Mouse (Mus musculus) liver, embryonic 14.5 days (tissue): ENCODE data around the gene Brd3. TPM values are rescaled to one million over a fixed set of nuclear protein-coding genes. Genes with fewer than 3 reads are reported as not detected.
A peak's percentile ranks its signal among the peaks of the same experiment; 100 is the strongest.

Source experiments
- ATAC-seq: fragments of 200-750 bp; cut with Nextera tagmentation; 2 replicates; pipeline ENCODE4 v1.8.0; 2017; ENCODE audit warnings: moderate number of reproducible peaks, mild to moderate bottlenecking, moderate library complexity; ENCODE audit not compliant: insufficient read depth
- DNase-seq, 3 experiments: peaks; one replicate each; pipeline ENCODE4 v3.0.0-alpha.2; 2012 to 2013; ENCODE audit warnings: low read depth in 3 of 3, low spot score in 3 of 3
- H3K27ac ChIP-seq: fragments of 300-500 bp; sonication (generic); 2 replicates; pipeline ENCODE4 v1.5.1; 2014; ENCODE audit warnings: moderate library complexity, mild to moderate bottlenecking, control low read depth, inconsistent platforms
- H3K27me3 ChIP-seq: fragments of 300-500 bp; sonication (generic); 2 replicates; pipeline ENCODE4 v1.6.1; 2014; ENCODE audit warnings: mild to moderate bottlenecking, low read length, moderate library complexity; ENCODE audit not compliant: control insufficient read depth, insufficient read depth
- H3K36me3 ChIP-seq: fragments of 300-500 bp; sonication (generic); replicated peaks from 2 replicates; pipeline ENCODE4 v1.6.1; 2014; ENCODE audit warnings: low read depth; ENCODE audit not compliant: control insufficient read depth, insufficient read depth
- H3K4me1 ChIP-seq, 2 experiments: fragments of 200-500 bp in 1 of 2; fragments of 300-500 bp in 1 of 2; sonication (generic) in 1 of 2; replicated peaks; 2 replicates each; pipeline ENCODE4 v1.6.1; 2012 to 2014; ENCODE audit warnings: antibody characterized with exemption in 1 of 2, inconsistent platforms in 1 of 2, low read length in 1 of 2; ENCODE audit not compliant: control insufficient read depth in 2 of 2, insufficient read depth in 2 of 2
- H3K4me2 ChIP-seq: fragments of 300-500 bp; sonication (generic); 2 replicates; pipeline ENCODE4 v1.6.1; 2014; ENCODE audit warnings: low read depth, mild to moderate bottlenecking, control low read depth, moderate library complexity
- H3K4me3 ChIP-seq, 2 experiments: fragments of 200-500 bp in 1 of 2; fragments of 300-500 bp in 1 of 2; sonication (generic) in 1 of 2; 2 replicates each; pipeline ENCODE4 v1.5.1; 2012 to 2014; ENCODE audit warnings: low read depth in 2 of 2, low read length in 2 of 2, mild to moderate bottlenecking in 2 of 2, control low read depth in 1 of 2, inconsistent platforms in 1 of 2, moderate library complexity in 1 of 2; ENCODE audit not compliant: insufficient read depth in 1 of 2
- H3K9ac ChIP-seq: fragments of 300-500 bp; sonication (generic); replicated peaks from 2 replicates; pipeline ENCODE4 v1.6.1; 2014; ENCODE audit warnings: mild to moderate bottlenecking, control low read depth, moderate library complexity
- H3K9me3 ChIP-seq: fragments of 300-500 bp; sonication (generic); 2 replicates; pipeline ENCODE4 v1.6.1; 2016; ENCODE audit warnings: low read length, mixed read lengths; ENCODE audit not compliant: control insufficient read depth
- CTCF ChIP-seq: IDR thresholded peaks from 2 replicates; pipeline ENCODE4 v1.5.1; 2016; ENCODE audit warnings: antibody characterized with exemption, low read depth, control low read depth
- EP300 ChIP-seq: IDR thresholded peaks from 2 replicates; pipeline ENCODE4 v1.6.1; 2016; ENCODE audit warnings: antibody characterized with exemption, low read depth
- WGBS: fragments of 180-500 bp; shearing (Covaris S2); extraction: QIAGEN DNeasy Blood & Tissue Kit; methylation state at CpG from one replicate; pipeline ENCODE4 v1.1.7; 2014; ENCODE audit not compliant: insufficient replicate concordance; 5-methylcytosine and 5-hydroxymethylcytosine counted together
- polyA plus RNA-seq, 2 experiments: library from polyadenylated mRNA; depleted of rRNA in 1 of 2; stranded (reverse) in 1 of 2; unstranded in 1 of 2; fragments of >200 nt; fragmentation: Nextera tagmentation in 1 of 2; extraction: Ambion mirVana in 1 of 2; gene quantifications; 2 replicates each; pipeline versions ENCODE4 v1.2.1 to v1.2.3; 2012 to 2014

Gene Brd3
- polyA plus RNA-seq, 2 experiments, result 9.5 to 24.4 TPM

- peaks cover 29% of the 10 kb centered on the region for H3K36me3 ChIP-seq
- H3K27ac ChIP-seq, result no peak overlapping the region
- ATAC-seq (no peak), DNase-seq (no peak)
- no peak overlapping the region for H3K4me3 ChIP-seq
- no peak overlapping the region for H3K4me2 ChIP-seq
- no peak for TF ChIP-seq EP300
- TF ChIP-seq CTCF, result peak; percentile 34
- peaks cover under 1 to 4% of the 10 kb centered on the region in 2 experiments; a peak in 3 of 4 replicates for H3K4me1 ChIP-seq
- no peak overlapping the region for H3K9ac ChIP-seq
- H3K27me3 ChIP-seq, result no peaks in the 10 kb centered on the region
- no peaks in the 10 kb centered on the region for H3K9me3 ChIP-seq
- WGBS, result 89% methylated on average over 5 of the region's 5 CpGs
Observed at GRCm38 (mm10) chr2:27447782-27448181, 59.7 kb downstream of the Brd3 start.

- peaks cover 21% of the 10 kb centered on the region for H3K36me3 ChIP-seq
- H3K4me3 ChIP-seq, result no peak overlapping the region
- whole genome bisulfite sequencing, result 85% methylated on average over 8 of the region's 8 CpGs
Observed at GRCm38 (mm10) chr2:27446812-27447211, 60.6 kb downstream of the Brd3 start.

GRCm38 (mm10) chr2:27445910-27446309 is 61.6 kb downstream of the Brd3 start:
- H3K27ac ChIP-seq, result no peak overlapping the region
- no peaks in the 10 kb centered on the region for H3K27me3 ChIP-seq
- H3K36me3 ChIP-seq, result peaks cover 19% of the 10 kb centered on the region
- no peak overlapping the region for H3K4me3 ChIP-seq
- H3K4me2 ChIP-seq, result no peak overlapping the region
- no peak for DNase-seq
- 77% methylated on average over 3 of the region's 3 CpGs for WGBS
- H3K9ac ChIP-seq, result no peak overlapping the region
- no peak for TF ChIP-seq EP300
- no peaks in the 10 kb centered on the region for H3K9me3 ChIP-seq
- no peak for ATAC-seq
- H3K4me1 ChIP-seq, result peaks cover 7 to 10% of the 10 kb centered on the region in 2 experiments; a peak in 3 of 4 replicates

More at GRCm38 (mm10) chr2:27446812-27447211, 60.6 kb downstream of the Brd3 start:
- Histone ChIP-seq H3K4me2 (no peak overlapping the region), H3K9me3 (no peaks in the 10 kb centered on the region), H3K27ac (no peak overlapping the region), H3K27me3 (no peaks in the 10 kb centered on the region), H3K9ac (no peak overlapping the region), H3K4me1 (peaks cover 7 to 9% of the 10 kb centered on the region in 2 experiments; a peak in 3 of 4 replicates)
- no peak for TF ChIP-seq CTCF
- TF ChIP-seq EP300, result no peak
- no peak for ATAC-seq
- DNase-seq, result no peak

- no peak overlapping the region for H3K4me3 ChIP-seq
- ATAC-seq, result no peak
- no peak overlapping the region for H3K27ac ChIP-seq
- no peak overlapping the region for H3K9ac ChIP-seq
- no peaks in the 10 kb centered on the region for H3K9me3 ChIP-seq
- peaks cover 10 to 14% of the 10 kb centered on the region in 2 experiments; a peak in 3 of 4 replicates for H3K4me1 ChIP-seq
- 79% methylated on average over 5 of the region's 5 CpGs for WGBS
- H3K27me3 ChIP-seq, result no peaks in the 10 kb centered on the region
- no peak for TF ChIP-seq EP300
- no peak for TF ChIP-seq CTCF
- H3K4me2 ChIP-seq, result no peak overlapping the region
- peaks cover 6% of the 10 kb centered on the region for H3K36me3 ChIP-seq
- no peak for DNase-seq
Observed at GRCm38 (mm10) chr2:27443450-27443708, 64.1 kb downstream of the Brd3 start.

- ATAC-seq, result peak; percentile 24; the same call in 1 of the 2 replicates
- Histone ChIP-seq H3K4me3 (peak overlapping the region; percentile 46 to 62), H3K36me3 (peaks cover 6% of the 10 kb centered on the region), H3K9me3 (no peaks in the 10 kb centered on the region), H3K27ac (no peak overlapping the region), H3K4me1 (peaks cover 13 to 18% of the 10 kb centered on the region in 2 experiments; a peak in 3 of 4 replicates), H3K27me3 (no peaks in the 10 kb centered on the region), H3K9ac (peak overlapping the region; percentile 53), H3K4me2 (peak overlapping the region; percentile 91)
- TF ChIP-seq CTCF, result no peak
- no peak for TF ChIP-seq EP300
- WGBS, result 31% methylated on average over 20 of the region's 20 CpGs
- DNase-seq, result no peak
Observed at GRCm38 (mm10) chr2:27442708-27443449, 64.6 kb downstream of the Brd3 start.
